In genomic region chr9:45983676-45984408, GRCm38 (mm10) we compare ENCODE assay signal across 8 mouse cellular contexts. TPM values are rescaled to one million over a fixed set of nuclear protein-coding genes. Genes with fewer than 3 reads are reported as not detected.
DNase-seq lines count a peak whose midpoint lies in the region; ATAC-seq and TF ChIP-seq lines count a peak whose summit lies in the region.

No protein-coding gene starts in this region.

- H3K36me3 ChIP-seq in G1E (replicated peaks): peaks cover 34% of the 10 kb centered on the region
- peaks cover 10% of the 10 kb centered on the region; the same call in 1 of the 2 replicates for H3K36me3 ChIP-seq in heart, adult 2 months (ENCODE audit: control insufficient read depth, insufficient read depth, low read length)
- 0 out of 2 replicates have a peak, but pooled peaks cover 3% of the 10 kb centered on the region for H3K36me3 ChIP-seq in kidney, embryonic 15.5 days
- H3K36me3 ChIP-seq in lung, embryonic 16.5 days (ENCODE audit: control insufficient read depth, insufficient read depth, low read length): 0 out of 2 replicates have a peak, but pooled peaks cover 3% of the 10 kb centered on the region
- H3K36me3 ChIP-seq in neural tube, embryonic 15.5 days: no peaks in the 10 kb centered on the region

- intact Hi-C loops in heart, adult 2 months (cut with DNase I): loop anchor here (1.0 to 5.0 kb wide), 2 partner anchors 29 to 77 kb away; partner anchors contain the start of genes Pcsk7, Rnf214 and Sidt2

- no peak for TF ChIP-seq POLR2A in heart, adult 2 months (IDR thresholded peaks at IDR 0.05; ENCODE audit: insufficient read depth, low read depth, low read length)

- peak overlapping the region; percentile 96 for H3K9ac ChIP-seq in heart, adult 2 months (ENCODE audit: low read depth, low read length)
- H3K9ac ChIP-seq in kidney, embryonic 15.5 days: peak overlapping the region; percentile 88
- H3K9ac ChIP-seq in lung, embryonic 16.5 days (ENCODE audit: low read length): peak overlapping the region; percentile 95
- H3K9ac ChIP-seq in neural tube, embryonic 15.5 days (replicated peaks): peak overlapping the region; percentile 98

- TF ChIP-seq EP300 in heart, adult 2 months (IDR thresholded peaks at IDR 0.05; ENCODE audit: insufficient read depth, low read depth, low read length): no peak

- no peak for TF ChIP-seq CTCF in G1E (IDR thresholded peaks at IDR 0.05; ENCODE audit: low read depth, low read length)
- peak; percentile 38 for TF ChIP-seq CTCF in heart, adult 2 months (IDR thresholded peaks at IDR 0.05)

- H3K4me3 ChIP-seq in G1E (ENCODE audit: low read depth, low read length): peak overlapping the region; percentile 88
- H3K4me3 ChIP-seq in heart, adult 2 months: peak overlapping the region; percentile 97
- peak overlapping the region; percentile 82 for H3K4me3 ChIP-seq in kidney, embryonic 15.5 days (replicated peaks)
- peak overlapping the region; percentile 94 for H3K4me3 ChIP-seq in lung, embryonic 16.5 days (ENCODE audit: low read length)
- H3K4me3 ChIP-seq in neural tube, embryonic 15.5 days (replicated peaks): peak overlapping the region; percentile 94

- H3K9me3 ChIP-seq in G1E (replicated peaks): no peaks in the 10 kb centered on the region
- no peaks in the 10 kb centered on the region for H3K9me3 ChIP-seq in kidney, embryonic 15.5 days (replicated peaks)
- H3K9me3 ChIP-seq in lung, embryonic 16.5 days (ENCODE audit: control insufficient read depth, low read length): no peaks in the 10 kb centered on the region
- H3K9me3 ChIP-seq in neural tube, embryonic 15.5 days (replicated peaks): no peaks in the 10 kb centered on the region

- DNase-seq in CD4-positive, CD25-positive, alpha-beta regulatory T cell, adult 2 months (ENCODE audit: low read depth, low spot score): peak; percentile 42
- peak; percentile 8 for DNase-seq in G1E (ENCODE audit: low spot score)
- DNase-seq in cerebellum, postnatal 14 days: peak; percentile 59 to 66
- DNase-seq in heart, adult 2 months: peak in 1 of 2 experiments; percentile 65

- H3K27me3 ChIP-seq in G1E (ENCODE audit: insufficient read depth, low read length): no peaks in the 10 kb centered on the region
- H3K27me3 ChIP-seq in heart, adult 2 months (ENCODE audit: control insufficient read depth, insufficient read depth, low read length): no peaks in the 10 kb centered on the region
- no peaks in the 10 kb centered on the region for H3K27me3 ChIP-seq in kidney, embryonic 15.5 days
- H3K27me3 ChIP-seq in lung, embryonic 16.5 days (ENCODE audit: control insufficient read depth, insufficient read depth, low read depth, low read length): no peaks in the 10 kb centered on the region
- H3K27me3 ChIP-seq in neural tube, embryonic 15.5 days (replicated peaks): no peaks in the 10 kb centered on the region

- peak overlapping the region; percentile 95 for H3K27ac ChIP-seq in heart, adult 2 months
- peak overlapping the region; percentile 90 for H3K27ac ChIP-seq in kidney, embryonic 15.5 days
- peak overlapping the region; percentile 97 for H3K27ac ChIP-seq in lung, embryonic 16.5 days (ENCODE audit: low read length)
- H3K27ac ChIP-seq in neural tube, embryonic 15.5 days (replicated peaks): peak overlapping the region; percentile 95

- peak overlapping the region; percentile 70 for H3K4me2 ChIP-seq in kidney, embryonic 15.5 days
- H3K4me2 ChIP-seq in lung, embryonic 16.5 days (ENCODE audit: low read depth, low read length): peak overlapping the region; percentile 97
- H3K4me2 ChIP-seq in neural tube, embryonic 15.5 days: peak overlapping the region; percentile 70

- WGBS in heart, adult 2 months: 2% methylated on average over 23 of the region's 23 CpGs
- WGBS in kidney, embryonic 15.5 days: under 1% methylated on average over 23 of the region's 23 CpGs
- WGBS in lung, embryonic 16.5 days: under 1% methylated on average over 23 of the region's 23 CpGs
- WGBS in neural tube, embryonic 15.5 days: under 1% methylated on average over 23 of the region's 23 CpGs

- peaks cover 52% of the 10 kb centered on the region for H3K4me1 ChIP-seq in G1E (ENCODE audit: insufficient read depth, low read depth, low read length)
- H3K4me1 ChIP-seq in heart, adult 2 months (ENCODE audit: control insufficient read depth, insufficient read depth, low read length): peaks cover 7% of the 10 kb centered on the region
- peaks cover 32% of the 10 kb centered on the region for H3K4me1 ChIP-seq in kidney, embryonic 15.5 days
- H3K4me1 ChIP-seq in lung, embryonic 16.5 days (replicated peaks; ENCODE audit: control insufficient read depth, insufficient read depth, low read length): peaks cover 16% of the 10 kb centered on the region
- peaks cover 49% of the 10 kb centered on the region for H3K4me1 ChIP-seq in neural tube, embryonic 15.5 days

- peaks cover 7% of the 10 kb centered on the region for H3K79me2 ChIP-seq in heart, adult 2 months (replicated peaks; ENCODE audit: control insufficient read depth, insufficient read depth, low read length)

- ATAC-seq in CD4-positive, CD25-positive, alpha-beta regulatory T cell, adult 4 months: no peak
- no peak; the same call in 1 of the 2 replicates for ATAC-seq in G1E (ENCODE audit: extremely low read depth, insufficient number of reproducible peaks, low FRiP score, poor library complexity, severe bottlenecking)
- no peak for ATAC-seq in kidney, embryonic 15.5 days (replicated peaks; ENCODE audit: low FRiP score)
- no peak for ATAC-seq in lung, embryonic 16.5 days (ENCODE audit: low read depth)
- no peak for ATAC-seq in neural tube, embryonic 15.5 days (ENCODE audit: low FRiP score)

RNA-seq across cellular contexts. Expression of gene Pafah1b2, which starts 28.6 kb away (rescaled TPM):
- polyA plus RNA-seq in CD4-positive, CD25-positive, alpha-beta regulatory T cell, adult 4 months (2017; shearing (Covaris generic)): 10 to 100 TPM; 64.2 to 72.1 TPM
- total RNA-seq in G1E (2014; fragmentation: Nextera tagmentation): 61.1 and 65.5 TPM in 2 replicates
- 96.7 and 134 TPM in 2 replicates for total RNA-seq in G1E (2017)
- 126 and 154 TPM in 2 replicates for polyA plus RNA-seq in G1E (2012)
- 10 to 100 TPM; 46.0 to 49.0 TPM for total RNA-seq in heart, adult 2 months (2021)
- polyA plus RNA-seq in heart, adult 2 months (2012; rRNA removed): 17.1 and 28.8 TPM in 2 replicates
- 162 and 170 TPM in 2 replicates for polyA plus RNA-seq in kidney, embryonic 15.5 days (2015; fragmentation: Nextera tagmentation; extraction: Ambion mirVana)
- 149 and 157 TPM in 2 replicates for polyA plus RNA-seq in lung, embryonic 16.5 days (2015; fragmentation: Nextera tagmentation; extraction: Ambion mirVana)
- 250 and 251 TPM in 2 replicates for polyA plus RNA-seq in neural tube, embryonic 15.5 days (2015; fragmentation: Nextera tagmentation; extraction: Ambion mirVana)

RNA-seq across cellular contexts. Expression of gene Sik3, which starts 28.8 kb away (rescaled TPM):
- 10 to 100 TPM; 12.8 to 16.0 TPM for polyA plus RNA-seq in CD4-positive, CD25-positive, alpha-beta regulatory T cell, adult 4 months (2017; shearing (Covaris generic))
- total RNA-seq in G1E (2014; fragmentation: Nextera tagmentation) (99.0 and 111 TPM in 2 replicates), G1E (2017) (30.1 and 30.5 TPM in 2 replicates)
- 41.8 and 49.1 TPM in 2 replicates for polyA plus RNA-seq in G1E (2012)
- total RNA-seq in heart, adult 2 months (2021): 10 to 100 TPM; 62.1 to 81.1 TPM
- polyA plus RNA-seq in heart, adult 2 months (2012; rRNA removed): 30.7 and 32.1 TPM in 2 replicates
- 9.9 and 10.2 TPM in 2 replicates for polyA plus RNA-seq in kidney, embryonic 15.5 days (2015; fragmentation: Nextera tagmentation; extraction: Ambion mirVana)
- polyA plus RNA-seq in lung, embryonic 16.5 days (2015; fragmentation: Nextera tagmentation; extraction: Ambion mirVana): 5.2 and 5.8 TPM in 2 replicates
- polyA plus RNA-seq in neural tube, embryonic 15.5 days (2015; fragmentation: Nextera tagmentation; extraction: Ambion mirVana): 9.5 and 9.9 TPM in 2 replicates

RNA-seq across cellular contexts. Expression of gene Sidt2, which starts 28.8 kb away (rescaled TPM):
- polyA plus RNA-seq in CD4-positive, CD25-positive, alpha-beta regulatory T cell, adult 4 months (2017; shearing (Covaris generic)): 10 to 100 TPM; 40.5 to 47.2 TPM
- 54.4 and 78.3 TPM in 2 replicates for total RNA-seq in G1E (2014; fragmentation: Nextera tagmentation)
- 14.6 and 17.7 TPM in 2 replicates for total RNA-seq in G1E (2017)
- polyA plus RNA-seq in G1E (2012): 25.7 and 26.4 TPM in 2 replicates
- total RNA-seq in heart, adult 2 months (2021): 10 to 100 TPM; 71.6 to 81.7 TPM
- polyA plus RNA-seq in heart, adult 2 months (2012; rRNA removed): 216 and 414 TPM in 2 replicates
- polyA plus RNA-seq in kidney, embryonic 15.5 days (2015; fragmentation: Nextera tagmentation; extraction: Ambion mirVana): 37.3 and 39.3 TPM in 2 replicates
- 33.6 and 35.9 TPM in 2 replicates for polyA plus RNA-seq in lung, embryonic 16.5 days (2015; fragmentation: Nextera tagmentation; extraction: Ambion mirVana)
- 49.2 and 55.1 TPM in 2 replicates for polyA plus RNA-seq in neural tube, embryonic 15.5 days (2015; fragmentation: Nextera tagmentation; extraction: Ambion mirVana)

RNA-seq across cellular contexts. Expression of gene Tagln, which starts 48.0 kb away (rescaled TPM):
- 1 to 10 TPM; 1.1 to 1.6 TPM for polyA plus RNA-seq in CD4-positive, CD25-positive, alpha-beta regulatory T cell, adult 4 months (2017; shearing (Covaris generic))
- total RNA-seq in G1E (2014; fragmentation: Nextera tagmentation) (not detected in 2 replicates), G1E (2017) (0.38 TPM in 1 of 2 replicates, not detected in the other)
- 0.03 and 0.07 TPM in 2 replicates for polyA plus RNA-seq in G1E (2012)
- 10 to 100 TPM; 84.0 to 93.6 TPM for total RNA-seq in heart, adult 2 months (2021)
- polyA plus RNA-seq in heart, adult 2 months (2012; rRNA removed): 97.6 and 116 TPM in 2 replicates
- polyA plus RNA-seq in kidney, embryonic 15.5 days (2015; fragmentation: Nextera tagmentation; extraction: Ambion mirVana): 56.4 and 108 TPM in 2 replicates
- 138 and 141 TPM in 2 replicates for polyA plus RNA-seq in lung, embryonic 16.5 days (2015; fragmentation: Nextera tagmentation; extraction: Ambion mirVana)
- 8.5 and 44.8 TPM in 2 replicates for polyA plus RNA-seq in neural tube, embryonic 15.5 days (2015; fragmentation: Nextera tagmentation; extraction: Ambion mirVana)
